Mouse (Mus musculus) G1E (cell line): ENCODE measurements around the gene Fam19a2.

Experiments
- CTCF ChIP-seq: IDR thresholded peaks from 2 replicates; pipeline ENCODE4 v1.5.1; 2012; ENCODE audit warnings: low read depth, low read length, inconsistent platforms, mixed read lengths
- GATA1 ChIP-seq: IDR thresholded peaks from 2 replicates; pipeline ENCODE4 v1.6.1; 2012; ENCODE audit warnings: borderline replicate concordance, low read length, inconsistent platforms, mixed read lengths
- TAL1 ChIP-seq: conservative IDR thresholded peaks from 2 replicates; pipeline ENCODE4 v1.6.1; 2012; ENCODE audit warnings: low read depth, low read length, inconsistent platforms, mixed read lengths

DNA sequence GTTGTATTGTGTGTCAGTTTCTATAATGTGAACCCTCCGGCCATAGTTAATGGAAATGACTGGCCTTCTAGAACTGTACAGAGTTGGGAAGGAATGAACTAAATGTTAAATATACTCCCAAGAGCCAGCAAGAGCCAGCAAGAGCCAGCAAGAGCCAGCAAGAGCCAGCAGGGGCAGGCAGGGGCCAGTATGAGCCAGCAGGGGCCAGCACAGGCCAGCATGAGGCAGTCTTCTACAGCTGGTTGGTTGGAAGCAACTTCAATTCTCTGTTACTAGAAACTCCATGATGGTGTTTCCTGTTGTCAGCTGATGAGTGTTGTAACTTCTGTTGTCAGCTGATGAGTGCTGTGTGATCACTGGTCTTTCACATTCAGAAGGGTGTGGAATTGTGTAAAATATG lies 151.2 kb downstream of the Fam19a2 start:
- TF ChIP-seq TAL1 (no peak), CTCF (no peak), GATA1 (no peak)
